Mouse (Mus musculus) macrophage (primary cell): ENCODE measurements at regions not wholly inside any gene's neighbourhood (a gene's known extent, or its start where the extent isn't known, plus 50 kb on each side); places are given as distances from the start of the nearest gene placed in this dataset.

ENCODE experiments used
- H3K27ac ChIP-seq: fragments of 350-480 bp; formaldehyde crosslinking; 2 replicates; pipeline ENCODE4 v1.9.0; 2021
- H3K36me3 ChIP-seq: fragments of 350-480 bp; formaldehyde crosslinking; 2 replicates; pipeline ENCODE4 v1.9.0; 2021; ENCODE audit errors: inconsistent target
- H3K4me3 ChIP-seq: fragments of 350-480 bp; formaldehyde crosslinking; 2 replicates; pipeline ENCODE4 v1.9.0; 2021; ENCODE audit errors: inconsistent target
- H3K79me2 ChIP-seq: fragments of 350-480 bp; formaldehyde crosslinking; 2 replicates; pipeline ENCODE4 v1.9.0; 2021; ENCODE audit errors: inconsistent target
- WGBS: methylation state at CpG from one replicate; pipeline ENCODE4 v1.1.7; 2026; ENCODE audit warnings: inconsistent platforms; ENCODE audit not compliant: missing documents; 5-methylcytosine and 5-hydroxymethylcytosine counted together

- H3K79me2 ChIP-seq: no peaks in the 10 kb centered on the region
- H3K4me3 ChIP-seq: no peak overlapping the region
- 53% methylated on average over 12 of the region's 12 CpGs for WGBS
- no peak overlapping the region for H3K27ac ChIP-seq
- H3K36me3 ChIP-seq: no peaks in the 10 kb centered on the region
Observed at GRCm38 (mm10) chr17:80789706-80790105, 61.4 kb upstream of the Map4k3 start.

- H3K4me3 ChIP-seq: no peak overlapping the region
- H3K36me3 ChIP-seq: no peaks in the 10 kb centered on the region
- H3K27ac ChIP-seq: no peak overlapping the region
- H3K79me2 ChIP-seq: no peaks in the 10 kb centered on the region
- 100% methylated on average over 3 of the region's 3 CpGs for WGBS
Observed at GRCm38 (mm10) chr17:80789000-80789399, 60.7 kb upstream of the Map4k3 start.

- Histone ChIP-seq H3K27ac (no peak overlapping the region), H3K36me3 (no peaks in the 10 kb centered on the region), H3K79me2 (no peaks in the 10 kb centered on the region), H3K4me3 (no peak overlapping the region)
- 82% methylated on average over 2 of the region's 2 CpGs for WGBS
Observed at GRCm38 (mm10) chr17:80786858-80787257, 58.6 kb upstream of the Map4k3 start.

GRCm38 (mm10) chr17:80786061-80786851 is 58.0 kb upstream of the Map4k3 start:
- Histone ChIP-seq H3K36me3 (no peaks in the 10 kb centered on the region), H3K79me2 (no peaks in the 10 kb centered on the region), H3K27ac (no peak overlapping the region), H3K4me3 (no peak overlapping the region)
- WGBS: 94% methylated on average over 8 of the region's 8 CpGs

DNA sequence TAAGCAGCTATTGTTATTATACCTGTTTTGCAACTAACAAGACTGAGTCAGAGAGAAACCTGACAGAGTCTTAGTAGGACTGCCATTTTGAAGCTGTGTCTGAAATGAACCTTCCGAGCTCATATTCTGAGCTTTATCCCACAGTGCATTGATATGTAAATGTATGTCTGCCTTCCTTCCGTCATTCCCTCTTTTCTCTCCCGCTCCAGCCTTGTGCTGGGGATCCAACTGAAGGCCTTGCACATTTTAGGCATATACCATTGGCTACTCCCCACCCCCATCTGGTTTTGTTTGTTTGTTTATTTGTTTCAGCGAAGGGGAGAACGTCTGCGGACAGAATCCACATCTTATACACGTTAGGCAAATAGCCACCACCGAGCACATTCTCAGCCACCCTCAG is 57.2 kb upstream of the Map4k3 start:
- whole genome bisulfite sequencing: 92% methylated on average over 6 of the region's 8 CpGs
- H3K27ac ChIP-seq: no peak overlapping the region
- no peak overlapping the region for H3K4me3 ChIP-seq
- H3K79me2 ChIP-seq: no peaks in the 10 kb centered on the region
- no peaks in the 10 kb centered on the region for H3K36me3 ChIP-seq

DNA sequence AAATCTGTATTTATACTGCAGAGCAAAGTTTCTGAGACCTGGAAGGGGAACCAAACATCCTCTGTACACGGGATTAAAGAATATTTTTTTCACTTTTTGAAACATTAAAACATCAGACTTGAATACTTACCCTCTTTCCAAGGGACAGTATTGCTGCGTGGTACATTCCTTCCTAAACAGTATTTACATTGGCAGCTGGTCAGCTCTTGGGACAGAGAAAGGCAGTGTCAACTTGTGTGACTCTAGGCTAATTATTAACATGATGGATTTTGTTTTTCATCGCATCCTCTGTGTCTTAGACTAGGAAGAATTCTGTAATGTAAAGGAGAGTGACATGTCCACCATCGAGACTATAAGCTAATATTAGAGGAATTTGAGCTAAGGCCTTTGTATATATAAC is 56.8 kb upstream of the Map4k3 start:
- H3K36me3 ChIP-seq: no peaks in the 10 kb centered on the region
- no peak overlapping the region for H3K4me3 ChIP-seq
- no peaks in the 10 kb centered on the region for H3K79me2 ChIP-seq
- H3K27ac ChIP-seq: no peak overlapping the region
- 94% methylated on average over 4 of the region's 4 CpGs for WGBS

DNA sequence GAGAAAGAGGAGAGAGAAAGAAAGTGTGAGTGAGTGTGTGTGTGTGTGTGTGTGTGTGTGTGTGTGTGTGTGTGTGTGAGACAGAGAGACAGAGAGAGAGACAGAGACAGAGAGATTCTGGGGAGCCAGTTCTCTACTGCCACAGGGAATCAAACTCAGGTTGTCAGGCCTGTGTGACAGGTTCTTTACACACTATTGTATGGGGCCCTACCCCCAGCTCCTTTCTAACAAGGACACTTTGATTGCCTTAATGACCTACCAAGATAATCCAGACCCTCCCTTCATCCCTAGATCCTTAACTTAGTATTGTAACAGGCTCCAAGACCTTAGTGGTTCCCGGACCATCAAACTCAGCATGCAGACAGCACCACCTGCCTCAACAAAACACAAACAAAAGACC is 53.9 kb upstream of the Map4k3 start:
- no peaks in the 10 kb centered on the region for H3K36me3 ChIP-seq
- H3K4me3 ChIP-seq: no peak overlapping the region
- WGBS: 94% methylated on average over 1 of the region's 1 CpGs
- H3K27ac ChIP-seq: no peak overlapping the region
- no peaks in the 10 kb centered on the region for H3K79me2 ChIP-seq

DNA sequence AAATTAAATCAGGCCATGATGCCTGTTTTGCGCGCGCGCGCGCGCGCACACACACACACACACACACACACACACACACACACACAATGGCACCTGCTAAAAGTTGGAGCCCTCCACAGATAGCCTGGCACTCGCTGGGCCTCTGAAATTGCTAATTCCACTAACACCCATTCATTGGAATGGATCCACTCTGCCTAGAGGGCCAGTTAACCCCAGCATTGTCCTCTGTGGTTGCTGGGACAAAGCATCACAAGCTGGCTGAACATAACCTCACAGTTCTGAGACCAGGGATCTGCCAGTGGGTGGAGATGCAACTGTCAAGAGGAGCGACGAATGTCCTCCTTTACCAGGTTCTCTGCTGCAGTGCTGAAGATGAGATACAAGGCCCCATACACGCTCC is 53.3 kb upstream of the Map4k3 start:
- H3K4me3 ChIP-seq: no peak overlapping the region
- 94% methylated on average over 4 of the region's 12 CpGs for WGBS
- H3K36me3 ChIP-seq: no peaks in the 10 kb centered on the region
- no peaks in the 10 kb centered on the region for H3K79me2 ChIP-seq
- no peak overlapping the region for H3K27ac ChIP-seq

DNA sequence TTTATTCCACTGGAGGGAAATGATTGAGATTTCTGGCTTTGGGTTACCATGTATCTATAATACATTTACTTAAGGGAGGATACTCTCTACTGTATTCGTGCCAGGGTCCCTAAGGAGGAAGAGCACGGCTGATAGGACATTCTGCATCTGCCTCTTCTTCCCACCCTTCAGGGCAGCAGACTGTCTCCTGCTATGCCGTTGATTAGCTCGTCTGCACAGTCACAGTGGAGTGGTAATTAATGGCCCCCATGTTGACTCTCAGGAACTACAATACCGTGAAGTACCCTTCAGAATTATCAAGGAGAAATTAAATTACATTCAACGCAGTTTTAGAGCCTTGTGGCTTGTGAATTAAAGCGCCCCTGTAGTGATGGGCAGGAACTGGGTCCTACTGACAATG is 52.0 kb upstream of the Map4k3 start:
- Histone ChIP-seq H3K27ac (no peak overlapping the region), H3K4me3 (no peak overlapping the region), H3K36me3 (no peaks in the 10 kb centered on the region), H3K79me2 (no peaks in the 10 kb centered on the region)
- 93% methylated on average over 7 of the region's 7 CpGs for WGBS

GRCm38 (mm10) chr17:80779782-80780181 is 51.5 kb upstream of the Map4k3 start:
- no peak overlapping the region for H3K4me3 ChIP-seq
- H3K36me3 ChIP-seq: no peaks in the 10 kb centered on the region
- WGBS: 93% methylated on average over 6 of the region's 6 CpGs
- no peaks in the 10 kb centered on the region for H3K79me2 ChIP-seq
- no peak overlapping the region for H3K27ac ChIP-seq
